Mouse (Mus musculus) midbrain, postnatal 0 days (tissue): ENCODE data around the gene Tcf7l2. TPM values are rescaled to one million over a fixed set of nuclear protein-coding genes. Genes with fewer than 3 reads are reported as not detected.

ENCODE experiments used
- ATAC-seq: fragments of 200-750 bp; cut with Nextera tagmentation; 2 replicates; pipeline ENCODE4 v1.8.0; 2017; ENCODE audit warnings: moderate number of reproducible peaks, mild to moderate bottlenecking, moderate TSS enrichment, moderate library complexity; ENCODE audit not compliant: low FRiP score
- DNase-seq: peaks from one replicate; pipeline ENCODE4 v3.0.0-alpha.2; 2015; ENCODE audit warnings: low spot score
- H3K27ac ChIP-seq: fragments of 300-500 bp; sonication (generic); 2 replicates; pipeline ENCODE4 v1.5.1; 2014; ENCODE audit warnings: low read depth, mild to moderate bottlenecking, low read length, mixed read lengths
- H3K27me3 ChIP-seq: fragments of 300-500 bp; sonication (generic); 2 replicates; pipeline ENCODE4 v1.6.1; 2014; ENCODE audit warnings: low read length, control low read depth, mixed read lengths; ENCODE audit not compliant: insufficient read depth
- H3K36me3 ChIP-seq: fragments of 300-500 bp; sonication (generic); 2 replicates; pipeline ENCODE4 v1.6.1; 2014; ENCODE audit warnings: low read length, control low read depth, mixed read lengths; ENCODE audit not compliant: insufficient read depth
- H3K4me1 ChIP-seq: fragments of 300-500 bp; sonication (generic); 2 replicates; pipeline ENCODE4 v1.6.1; 2014; ENCODE audit warnings: mild to moderate bottlenecking, control low read depth, antibody characterized with exemption, low read length, mixed read lengths; ENCODE audit not compliant: insufficient read depth
- H3K4me2 ChIP-seq: fragments of 300-500 bp; sonication (generic); 2 replicates; pipeline ENCODE4 v1.6.1; 2014; ENCODE audit warnings: low read depth, mild to moderate bottlenecking, low read length, mixed read lengths; ENCODE audit not compliant: poor library complexity, severe bottlenecking
- H3K4me3 ChIP-seq: fragments of 300-500 bp; sonication (generic); 2 replicates; pipeline ENCODE4 v1.5.1; 2014; ENCODE audit warnings: low read depth, mild to moderate bottlenecking, low read length, moderate library complexity
- H3K9ac ChIP-seq: fragments of 300-500 bp; sonication (generic); replicated peaks from 2 replicates; pipeline ENCODE4 v1.6.1; 2014; ENCODE audit warnings: mild to moderate bottlenecking, low read length, moderate library complexity, mixed read lengths; ENCODE audit not compliant: poor library complexity, severe bottlenecking
- H3K9me3 ChIP-seq: fragments of 300-500 bp; sonication (generic); 2 replicates; pipeline ENCODE4 v1.6.1; 2016; ENCODE audit warnings: low read length, control low read depth
- CTCF ChIP-seq: IDR thresholded peaks from 2 replicates; pipeline ENCODE4 v1.5.1; 2016; ENCODE audit warnings: antibody characterized with exemption, mild to moderate bottlenecking
- WGBS: fragments of 180-500 bp; shearing (Covaris S2); extraction: QIAGEN DNeasy Blood & Tissue Kit; methylation state at CpG from one replicate; pipeline ENCODE4 v1.1.7; 2014; 5-methylcytosine and 5-hydroxymethylcytosine counted together
- polyA plus RNA-seq: library from polyadenylated mRNA; unstranded; fragments of >200 nt; fragmentation: Nextera tagmentation; extraction: Ambion mirVana; gene quantifications from 2 replicates; pipeline ENCODE4 v1.2.1, GENCODE M21; 2015
- total RNA-seq: library from RNA; depleted of rRNA; stranded (reverse); fragments of >200 nt; gene quantifications from 2 replicates; pipeline ENCODE4 v1.2.3, GENCODE M21; 2014

The Tcf7l2 gene
- total and polyA plus RNA-seq, 2 experiments from 2014 or later, result 67.2 to 861 TPM

DNA sequence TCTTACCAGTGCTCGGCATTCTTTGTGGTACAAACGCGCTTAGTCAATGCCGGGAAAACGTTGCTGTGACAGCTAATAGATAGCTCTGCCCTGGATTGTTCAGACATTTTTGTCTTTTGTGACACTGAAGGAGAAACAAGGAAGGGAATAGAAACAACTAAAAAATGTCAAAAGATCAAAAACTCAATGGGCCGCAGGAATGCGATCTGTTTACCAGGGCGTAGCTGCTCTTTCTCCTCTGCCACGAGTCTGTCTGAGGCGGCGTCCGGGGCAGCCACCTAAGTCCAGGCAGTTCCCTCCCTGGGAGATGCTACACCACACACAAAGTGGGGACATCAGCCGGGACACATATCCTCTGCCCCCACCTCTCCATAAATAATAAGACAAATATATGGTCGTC is 144.9 kb downstream of the Tcf7l2 start:
- Histone ChIP-seq H3K4me3 (no peak overlapping the region), H3K27me3 (no peaks in the 10 kb centered on the region; the same call in 1 of the 2 replicates), H3K9me3 (no peaks in the 10 kb centered on the region), H3K4me1 (no peaks in the 10 kb centered on the region; the same call in 1 of the 2 replicates), H3K9ac (no peak overlapping the region; the same call in 1 of the 2 replicates), H3K36me3 (no peaks in the 10 kb centered on the region), H3K27ac (peak overlapping the region; percentile 58), H3K4me2 (peak overlapping the region; percentile 22; the same call in 1 of the 2 replicates)
- no peak for TF ChIP-seq CTCF
- 51% methylated on average over 14 of the region's 14 CpGs for WGBS
- no peak for DNase-seq
- ATAC-seq, result no peak

DNA sequence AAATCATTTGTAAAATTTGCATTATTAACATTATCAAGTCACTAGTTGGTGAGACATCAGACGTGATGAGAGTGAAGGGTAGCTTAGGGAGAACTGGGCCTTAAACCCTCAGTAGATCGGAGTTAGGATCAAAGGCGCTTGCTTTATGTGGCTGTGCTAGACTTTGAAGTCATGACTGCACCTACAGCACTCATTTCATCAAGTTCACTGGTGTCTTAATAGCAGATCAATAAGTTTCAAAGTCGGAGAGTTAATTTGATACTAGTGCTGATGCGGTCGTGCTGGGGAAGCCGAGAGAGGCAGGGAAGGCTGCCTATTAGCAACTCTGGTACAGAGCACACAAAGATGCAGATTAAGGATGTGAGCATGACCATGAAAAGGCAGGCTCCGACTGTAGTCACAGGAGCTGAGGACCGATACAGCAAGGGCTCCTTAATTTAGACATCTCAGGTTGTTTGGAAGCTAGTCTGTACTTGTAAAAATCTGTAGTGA is 150.1 kb downstream of the Tcf7l2 start:
- Histone ChIP-seq H3K27ac (peak overlapping the region; percentile 84), H3K9ac (peak overlapping the region; percentile 19; the same call in 1 of the 2 replicates)

DNA sequence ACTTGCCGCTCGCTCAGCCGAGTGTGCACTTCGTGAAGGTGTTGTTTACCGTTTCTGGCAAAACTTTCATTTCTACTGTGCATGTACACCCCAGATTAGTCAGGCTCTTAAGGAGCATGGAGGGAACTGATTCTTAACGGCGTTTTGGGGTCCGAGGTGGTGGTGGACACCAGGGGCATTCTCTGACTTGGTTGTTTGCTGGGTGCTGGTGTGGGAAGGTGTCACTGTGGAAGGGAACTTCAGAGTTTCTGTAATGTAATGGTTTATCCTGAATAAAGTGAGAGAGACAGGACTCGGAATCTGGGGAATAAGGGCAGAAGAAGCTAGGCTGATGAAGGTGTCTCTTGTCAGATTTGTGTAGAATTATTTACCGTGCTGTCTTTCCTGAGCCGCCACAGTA is 151.9 kb downstream of the Tcf7l2 start:
- peak overlapping the region; percentile 29 for H3K4me2 ChIP-seq
- H3K9ac ChIP-seq, result peak overlapping the region; percentile 54
- H3K4me3 ChIP-seq, result peak overlapping the region; percentile 43
- 51% methylated on average over 11 of the region's 11 CpGs for WGBS
- no peaks in the 10 kb centered on the region for H3K4me1 ChIP-seq
- H3K27me3 ChIP-seq, result 0 out of 2 replicates have a peak, but pooled peaks cover 4% of the 10 kb centered on the region
- H3K27ac ChIP-seq, result peak overlapping the region; percentile 84
- H3K36me3 ChIP-seq, result no peaks in the 10 kb centered on the region
- DNase-seq, result no peak
- H3K9me3 ChIP-seq, result no peaks in the 10 kb centered on the region
- no peak for ATAC-seq
- TF ChIP-seq CTCF, result no peak

More for the DNA sequence above, 150.1 kb downstream of the Tcf7l2 start:
- H3K36me3 ChIP-seq, result no peaks in the 10 kb centered on the region
- no peaks in the 10 kb centered on the region for H3K4me1 ChIP-seq
- H3K4me3 ChIP-seq, result no peak overlapping the region
- ATAC-seq, result no peak
- H3K9me3 ChIP-seq, result no peaks in the 10 kb centered on the region
- H3K4me2 ChIP-seq, result peak overlapping the region; percentile 21; the same call in 1 of the 2 replicates
- no peaks in the 10 kb centered on the region for H3K27me3 ChIP-seq
- WGBS, result 44% methylated on average over 9 of the region's 9 CpGs
- TF ChIP-seq CTCF, result no peak
- no peak for DNase-seq

GRCm38 (mm10) chr19:55894396-55894795 is 152.8 kb downstream of the Tcf7l2 start:
- 24% methylated on average over 9 of the region's 9 CpGs for WGBS
- ATAC-seq (no peak), DNase-seq (no peak)
- TF ChIP-seq CTCF, result no peak
- Histone ChIP-seq H3K27ac (peak overlapping the region; percentile 84), H3K9ac (peak overlapping the region; percentile 70), H3K27me3 (0 out of 2 replicates have a peak, but pooled peaks cover 4% of the 10 kb centered on the region), H3K4me2 (peak overlapping the region; percentile 30), H3K4me1 (no peaks in the 10 kb centered on the region), H3K4me3 (peak overlapping the region; percentile 43), H3K36me3 (no peaks in the 10 kb centered on the region), H3K9me3 (no peaks in the 10 kb centered on the region)

- Histone ChIP-seq H3K36me3 (no peaks in the 10 kb centered on the region), H3K4me2 (peak overlapping the region; percentile 60), H3K9me3 (no peaks in the 10 kb centered on the region), H3K9ac (peak overlapping the region; percentile 70), H3K4me3 (peak overlapping the region; percentile 43), H3K27me3 (0 out of 2 replicates have a peak, but pooled peaks cover 4% of the 10 kb centered on the region), H3K27ac (peak overlapping the region; percentile 84), H3K4me1 (no peaks in the 10 kb centered on the region)
- peak; percentile 68 for TF ChIP-seq CTCF
- peak; percentile 79 for ATAC-seq
- peak; percentile 63 for DNase-seq
- WGBS, result under 1% methylated on average over 27 of the region's 27 CpGs
Measured at GRCm38 (mm10) chr19:55895317-55895716, 153.7 kb downstream of the Tcf7l2 start.

DNA sequence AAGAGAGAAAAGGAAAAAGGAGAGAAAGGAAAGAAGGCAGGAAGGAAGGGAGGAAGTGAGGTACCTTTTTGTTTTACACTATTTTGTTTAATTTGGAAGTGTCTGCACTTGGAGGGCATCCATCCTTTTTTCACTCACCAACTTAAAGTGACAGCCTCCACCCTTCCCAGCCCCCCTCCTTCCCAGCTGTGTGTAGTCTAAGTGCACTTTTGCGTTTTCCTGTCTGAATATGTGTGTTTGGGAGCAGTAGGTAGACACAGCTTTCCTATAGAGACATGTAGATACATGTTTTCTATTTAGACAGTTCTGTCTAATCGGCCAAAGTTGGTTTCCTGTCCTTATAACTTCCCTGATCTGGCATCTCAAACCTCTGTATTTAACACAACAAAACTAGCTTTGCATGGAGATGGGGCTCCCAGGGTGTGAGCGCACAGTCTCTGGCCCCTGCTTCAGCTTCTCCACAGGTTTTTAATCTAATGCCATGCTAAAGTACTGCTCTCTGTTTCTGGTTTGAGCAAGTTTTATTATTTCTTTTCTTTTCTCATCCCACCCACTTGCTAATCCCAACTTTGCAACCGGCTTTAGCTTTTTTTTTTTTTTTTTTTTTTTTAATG is 154.3 kb downstream of the Tcf7l2 start:
- H3K27me3 ChIP-seq, result 0 out of 2 replicates have a peak, but pooled peaks cover 4% of the 10 kb centered on the region
- DNase-seq (no peak), ATAC-seq (no peak)
- H3K9ac ChIP-seq, result peak overlapping the region; percentile 70
- no peaks in the 10 kb centered on the region for H3K9me3 ChIP-seq
- peak overlapping the region; percentile 84 for H3K27ac ChIP-seq
- H3K36me3 ChIP-seq, result no peaks in the 10 kb centered on the region
- peak overlapping the region; percentile 60 for H3K4me2 ChIP-seq
- H3K4me3 ChIP-seq, result peak overlapping the region; percentile 43
- no peaks in the 10 kb centered on the region for H3K4me1 ChIP-seq
- TF ChIP-seq CTCF, result no peak
- 9% methylated on average over 4 of the region's 4 CpGs for whole genome bisulfite sequencing
